Mouse (Mus musculus) kidney, embryonic 15.5 days (tissue): ENCODE data around the gene Cyp46a1. TPM values are rescaled to one million over a fixed set of nuclear protein-coding genes. Genes with fewer than 3 reads are reported as not detected.

Experiments used
- ATAC-seq: fragments of 200-750 bp; cut with Nextera tagmentation; replicated peaks from 2 replicates; pipeline ENCODE4 v1.8.0; 2017; ENCODE audit warnings: moderate TSS enrichment; ENCODE audit not compliant: low FRiP score
- H3K27ac ChIP-seq: fragments of 300-500 bp; sonication (generic); 2 replicates; pipeline ENCODE4 v1.5.1; 2015; ENCODE audit warnings: mild to moderate bottlenecking, inconsistent platforms
- H3K27me3 ChIP-seq: fragments of 300-500 bp; sonication (generic); 2 replicates; pipeline ENCODE4 v1.6.1; 2015; ENCODE audit warnings: inconsistent platforms
- H3K36me3 ChIP-seq: fragments of 300-500 bp; sonication (generic); 2 replicates; pipeline ENCODE4 v1.6.1; 2015; ENCODE audit warnings: inconsistent platforms
- H3K4me1 ChIP-seq: fragments of 300-500 bp; sonication (generic); 2 replicates; pipeline ENCODE4 v1.6.1; 2015; ENCODE audit warnings: inconsistent platforms
- H3K4me2 ChIP-seq: fragments of 300-500 bp; sonication (generic); 2 replicates; pipeline ENCODE4 v1.6.1; 2015; ENCODE audit warnings: moderate library complexity, mild to moderate bottlenecking, inconsistent platforms
- H3K4me3 ChIP-seq: fragments of 300-500 bp; sonication (generic); replicated peaks from 2 replicates; pipeline ENCODE4 v1.5.1; 2015; ENCODE audit warnings: mild to moderate bottlenecking, inconsistent platforms
- H3K9ac ChIP-seq: fragments of 300-500 bp; sonication (generic); 2 replicates; pipeline ENCODE4 v1.6.1; 2015; ENCODE audit warnings: mild to moderate bottlenecking, inconsistent platforms
- H3K9me3 ChIP-seq: fragments of 300-500 bp; sonication (generic); replicated peaks from 2 replicates; pipeline ENCODE4 v1.6.1; 2016; ENCODE audit warnings: inconsistent platforms
- WGBS: fragments of 180-500 bp; shearing (Covaris S2); methylation state at CpG from one replicate; pipeline ENCODE4 v1.1.7; 2015; ENCODE audit warnings: mixed read lengths; 5-methylcytosine and 5-hydroxymethylcytosine counted together
- polyA plus RNA-seq: library from polyadenylated mRNA; unstranded; fragments of >200 nt; fragmentation: Nextera tagmentation; extraction: Ambion mirVana; gene quantifications from 2 replicates; pipeline ENCODE4 v1.2.1, GENCODE M21; 2015

Cyp46a1 gene
- polyA plus RNA-seq, 1 experiment from 2014 or later: 10.9 TPM

GRCm38 (mm10) chr12:108370596-108371428, 36.6 kb downstream of the Cyp46a1 start, which contains the start of gene Eml1:
Gene Eml1 (plus strand): TSS chr12:108370957.
- Histone ChIP-seq H3K27me3 (no peaks in the 10 kb centered on the region), H3K4me3 (no peak within 1 kb of the TSS), H3K36me3 (no peaks in the 10 kb centered on the region), H3K4me2 (peak within 1 kb of the TSS; percentile 41), H3K4me1 (peaks cover 65% of the 10 kb centered on the region), H3K27ac (peak within 1 kb of the TSS; percentile 61), H3K9me3 (no peaks in the 10 kb centered on the region), H3K9ac (peak within 1 kb of the TSS; percentile 7; the same call in 1 of the 2 replicates)
- 39% methylated on average over 19 of the region's 19 CpGs for WGBS
- peak; percentile 41; the same call in 1 of the 2 replicates for ATAC-seq

- Histone ChIP-seq H3K4me3 (no peak overlapping the region), H3K36me3 (no peaks in the 10 kb centered on the region), H3K27ac (peak overlapping the region; percentile 61), H3K4me2 (peak overlapping the region; percentile 41), H3K27me3 (no peaks in the 10 kb centered on the region), H3K9me3 (no peaks in the 10 kb centered on the region), H3K4me1 (peaks cover 62% of the 10 kb centered on the region), H3K9ac (peak overlapping the region; percentile 7; the same call in 1 of the 2 replicates)
- WGBS: 43% methylated on average over 6 of the region's 6 CpGs
- ATAC-seq: 0 out of 2 replicates have a peak, but pooled peaks have one; percentile 2
Observed at GRCm38 (mm10) chr12:108371429-108371765, 37.2 kb downstream of the Cyp46a1 start.

DNA sequence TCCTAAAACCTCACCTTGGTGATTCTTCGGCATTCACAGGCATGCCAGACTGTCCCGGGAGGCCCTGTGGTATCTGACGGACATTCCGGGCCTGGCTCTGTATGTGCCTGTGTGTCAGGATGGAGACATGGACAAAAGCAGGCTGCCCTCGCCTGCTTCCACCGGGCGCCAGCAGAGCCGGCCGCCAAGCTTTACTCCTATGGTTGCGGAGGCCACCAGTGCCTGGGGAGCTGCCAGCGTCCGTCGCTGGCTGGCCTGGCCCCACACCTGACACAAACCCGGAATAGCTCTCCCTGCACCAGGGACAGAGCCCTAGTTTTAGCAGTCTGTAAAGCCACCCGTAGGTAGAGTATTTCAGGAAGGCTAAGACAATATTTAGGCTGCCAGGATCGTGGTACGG, 38.1 kb downstream of the Cyp46a1 start:
- ATAC-seq: no peak
- no peaks in the 10 kb centered on the region for H3K27me3 ChIP-seq
- no peak overlapping the region for H3K4me2 ChIP-seq
- no peaks in the 10 kb centered on the region for H3K36me3 ChIP-seq
- H3K4me3 ChIP-seq: no peak overlapping the region
- WGBS: 87% methylated on average over 17 of the region's 17 CpGs
- peaks cover 62% of the 10 kb centered on the region for H3K4me1 ChIP-seq
- H3K9ac ChIP-seq: no peak overlapping the region
- H3K9me3 ChIP-seq: no peaks in the 10 kb centered on the region
- no peak overlapping the region for H3K27ac ChIP-seq

DNA sequence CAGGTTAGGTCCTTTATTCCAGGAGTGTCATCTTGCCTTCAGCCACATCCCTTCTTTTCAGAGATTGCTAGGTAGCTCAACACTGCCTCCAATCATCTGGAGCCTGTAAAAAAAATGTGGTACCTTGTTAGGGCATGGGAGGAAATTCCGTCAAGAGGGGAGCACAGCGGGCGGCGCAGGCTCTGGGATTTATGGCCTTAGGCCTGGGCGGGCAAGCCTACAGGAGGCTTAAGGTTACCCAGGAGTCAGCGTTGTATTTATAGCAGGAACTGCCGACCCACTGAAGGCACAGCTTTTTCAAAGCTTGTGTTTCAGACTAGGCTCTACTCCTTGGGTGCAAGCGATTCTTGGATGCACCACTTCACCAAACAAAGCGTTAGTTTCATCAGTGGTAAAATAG, 39.4 kb downstream of the Cyp46a1 start:
- Histone ChIP-seq H3K9me3 (no peaks in the 10 kb centered on the region), H3K27me3 (no peaks in the 10 kb centered on the region), H3K4me3 (no peak overlapping the region), H3K27ac (peak overlapping the region; percentile 59), H3K36me3 (no peaks in the 10 kb centered on the region), H3K9ac (no peak overlapping the region), H3K4me2 (0 out of 2 replicates have a peak overlapping the region, but pooled peaks have one; percentile 0), H3K4me1 (peaks cover 55% of the 10 kb centered on the region)
- WGBS: 20% methylated on average over 9 of the region's 9 CpGs
- ATAC-seq: no peak

DNA sequence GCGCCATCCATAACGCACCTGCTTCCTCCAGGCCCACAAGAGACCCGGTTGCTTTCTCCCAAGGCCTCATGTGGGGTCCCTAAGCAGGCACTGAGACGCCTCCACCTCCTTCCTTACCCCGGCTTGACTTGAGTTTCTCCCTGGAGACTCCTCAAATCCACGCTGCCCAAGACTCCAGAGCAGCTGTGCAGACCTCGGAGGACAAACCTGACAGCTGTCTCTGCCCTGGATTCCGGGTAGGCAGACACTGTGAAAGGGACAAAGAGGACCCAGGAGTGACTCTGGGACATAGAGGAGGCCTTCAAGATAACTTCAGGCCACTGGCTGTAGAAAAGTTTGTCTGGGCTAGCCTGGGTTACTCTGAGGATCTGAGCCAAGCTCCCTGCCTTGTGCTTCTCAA, 40.5 kb downstream of the Cyp46a1 start:
- no peak overlapping the region for H3K4me3 ChIP-seq
- 72% methylated on average over 8 of the region's 8 CpGs for WGBS
- ATAC-seq: no peak
- H3K27ac ChIP-seq: 0 out of 2 replicates have a peak overlapping the region, but pooled peaks have one; percentile 59
- no peaks in the 10 kb centered on the region for H3K36me3 ChIP-seq
- peaks cover 46% of the 10 kb centered on the region for H3K4me1 ChIP-seq
- H3K4me2 ChIP-seq: no peak overlapping the region
- no peaks in the 10 kb centered on the region for H3K9me3 ChIP-seq
- no peak overlapping the region for H3K9ac ChIP-seq
- H3K27me3 ChIP-seq: no peaks in the 10 kb centered on the region

DNA sequence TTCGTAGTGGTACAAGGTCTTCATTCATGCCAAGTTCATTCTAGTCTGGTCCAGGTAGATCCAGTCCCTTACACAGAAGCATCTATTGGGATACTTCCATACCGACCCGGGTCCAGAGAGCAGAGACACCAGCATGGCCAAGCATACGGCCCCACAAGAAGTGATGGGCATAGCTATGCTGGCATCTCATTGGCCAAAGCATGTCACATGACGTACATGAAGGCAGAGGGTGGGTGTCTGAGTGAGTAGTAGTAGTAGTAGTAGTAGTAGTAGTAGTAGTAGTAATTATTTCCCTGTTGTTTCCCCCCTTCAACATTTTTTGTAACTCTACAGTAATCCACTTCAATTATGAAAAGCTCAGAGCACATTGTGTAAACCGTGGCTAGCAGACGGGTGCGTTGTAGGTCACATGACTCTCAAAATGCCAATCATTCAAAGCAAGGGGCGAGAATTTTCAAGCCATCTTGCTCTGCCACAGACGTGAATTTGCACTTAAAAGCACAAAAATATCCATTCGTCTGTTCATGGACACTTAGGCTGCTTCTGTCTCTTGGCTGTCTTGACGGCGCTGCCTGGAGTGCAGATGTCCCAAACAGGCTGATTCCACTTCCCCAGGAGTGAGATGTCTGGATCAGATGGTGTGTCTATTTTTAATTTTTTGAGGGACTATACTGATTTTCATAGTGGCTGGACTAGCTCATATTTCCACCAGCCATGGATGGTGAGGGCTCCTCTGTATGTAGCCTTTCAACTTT, 44.4 kb downstream of the Cyp46a1 start:
- Histone ChIP-seq H3K9me3 (no peaks in the 10 kb centered on the region), H3K27me3 (no peaks in the 10 kb centered on the region), H3K4me1 (peaks cover 18% of the 10 kb centered on the region), H3K4me3 (no peak overlapping the region), H3K27ac (no peak overlapping the region), H3K9ac (no peak overlapping the region), H3K4me2 (no peak overlapping the region), H3K36me3 (no peaks in the 10 kb centered on the region)
- WGBS: 88% methylated on average over 13 of the region's 13 CpGs
- ATAC-seq: no peak

GRCm38 (mm10) chr12:108386476-108387232, 52.5 kb downstream of the Cyp46a1 start:
- Histone ChIP-seq H3K4me1 (peaks cover 26% of the 10 kb centered on the region), H3K27me3 (no peaks in the 10 kb centered on the region), H3K9me3 (no peaks in the 10 kb centered on the region), H3K9ac (no peak overlapping the region), H3K4me3 (no peak overlapping the region), H3K27ac (no peak overlapping the region), H3K4me2 (no peak overlapping the region), H3K36me3 (no peaks in the 10 kb centered on the region)
- 48% methylated on average over 13 of the region's 13 CpGs for WGBS
- peak; percentile 49 for ATAC-seq

DNA sequence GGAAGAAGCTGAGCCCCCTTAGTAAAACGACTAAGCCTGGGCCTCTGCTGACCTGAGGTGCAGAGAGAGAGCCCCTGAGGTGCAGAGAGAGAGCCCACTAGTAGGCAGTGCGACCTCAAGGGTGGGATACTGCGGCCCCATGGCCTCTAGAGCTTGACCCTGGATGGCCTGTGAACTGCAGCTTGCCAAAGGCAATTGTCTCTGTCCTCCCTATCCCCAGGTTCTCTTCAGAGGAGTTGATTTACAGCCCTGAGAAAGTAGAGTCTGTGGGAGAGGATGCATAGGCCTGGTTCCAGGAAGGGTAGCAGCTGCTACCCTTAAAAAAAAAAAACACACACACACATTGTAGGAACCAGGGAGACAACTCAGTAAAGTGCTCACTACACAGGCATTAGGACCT, 55.5 kb downstream of the Cyp46a1 start:
- WGBS: 13% methylated on average over 3 of the region's 3 CpGs
- Histone ChIP-seq H3K27ac (no peak overlapping the region), H3K36me3 (no peaks in the 10 kb centered on the region), H3K4me3 (no peak overlapping the region), H3K9me3 (no peaks in the 10 kb centered on the region), H3K9ac (no peak overlapping the region), H3K27me3 (no peaks in the 10 kb centered on the region), H3K4me2 (no peak overlapping the region), H3K4me1 (peaks cover 52% of the 10 kb centered on the region)
- ATAC-seq: no peak

DNA sequence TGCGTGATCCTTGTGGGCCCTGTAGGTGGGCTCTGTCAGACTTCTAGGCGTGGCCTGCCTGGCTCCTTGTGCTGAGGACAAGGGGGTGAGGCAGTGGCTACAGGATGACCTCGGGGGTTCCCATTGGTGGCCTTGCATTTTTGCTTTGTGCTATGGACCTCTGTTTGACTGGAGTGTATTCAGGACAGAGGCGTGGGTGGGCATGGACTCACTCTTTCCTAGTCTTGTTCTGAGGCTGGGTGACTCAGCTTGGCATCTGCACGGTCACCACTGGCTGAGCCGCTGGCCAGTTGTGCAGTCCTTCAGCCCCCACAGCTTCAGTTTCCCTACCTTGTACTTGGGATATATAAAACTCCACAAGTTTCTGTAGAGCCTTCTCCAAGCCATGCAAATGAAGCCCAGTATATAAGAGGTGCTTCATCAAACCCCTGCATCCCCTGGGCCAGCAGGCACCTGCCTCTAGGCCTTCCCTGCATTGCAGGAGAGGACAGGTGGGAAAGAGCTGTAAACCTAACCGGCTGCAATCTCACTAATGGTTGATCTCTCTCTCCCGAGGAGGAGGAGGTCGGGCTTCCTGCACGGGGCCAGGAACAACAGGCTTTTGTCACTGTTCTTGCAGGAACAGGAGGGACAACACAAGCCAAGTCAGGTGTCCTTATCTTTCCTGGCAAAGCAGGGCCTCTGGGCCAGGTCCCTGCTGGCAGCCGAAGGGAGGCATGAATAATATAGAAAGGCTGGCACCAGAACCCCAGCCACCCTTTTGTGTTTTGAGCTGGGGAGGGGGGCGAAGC, 58.3 kb downstream of the Cyp46a1 start:
- no peak overlapping the region for H3K27ac ChIP-seq
- no peak overlapping the region for H3K4me3 ChIP-seq
- no peaks in the 10 kb centered on the region for H3K27me3 ChIP-seq
- ATAC-seq: no peak
- H3K36me3 ChIP-seq: no peaks in the 10 kb centered on the region
- H3K4me1 ChIP-seq: peaks cover 59% of the 10 kb centered on the region
- whole genome bisulfite sequencing: 66% methylated on average over 12 of the region's 12 CpGs
- no peak overlapping the region for H3K4me2 ChIP-seq
- no peak overlapping the region for H3K9ac ChIP-seq
- H3K9me3 ChIP-seq: no peaks in the 10 kb centered on the region

GRCm38 (mm10) chr12:108393082-108393481, 58.9 kb downstream of the Cyp46a1 start:
- Histone ChIP-seq H3K9ac (0 out of 2 replicates have a peak overlapping the region, but pooled peaks have one; percentile 25), H3K4me3 (no peak overlapping the region), H3K36me3 (no peaks in the 10 kb centered on the region), H3K4me2 (no peak overlapping the region), H3K4me1 (peaks cover 61% of the 10 kb centered on the region), H3K27ac (peak overlapping the region; percentile 74), H3K27me3 (no peaks in the 10 kb centered on the region), H3K9me3 (no peaks in the 10 kb centered on the region)
- WGBS: 72% methylated on average over 4 of the region's 4 CpGs
- ATAC-seq: no peak

DNA sequence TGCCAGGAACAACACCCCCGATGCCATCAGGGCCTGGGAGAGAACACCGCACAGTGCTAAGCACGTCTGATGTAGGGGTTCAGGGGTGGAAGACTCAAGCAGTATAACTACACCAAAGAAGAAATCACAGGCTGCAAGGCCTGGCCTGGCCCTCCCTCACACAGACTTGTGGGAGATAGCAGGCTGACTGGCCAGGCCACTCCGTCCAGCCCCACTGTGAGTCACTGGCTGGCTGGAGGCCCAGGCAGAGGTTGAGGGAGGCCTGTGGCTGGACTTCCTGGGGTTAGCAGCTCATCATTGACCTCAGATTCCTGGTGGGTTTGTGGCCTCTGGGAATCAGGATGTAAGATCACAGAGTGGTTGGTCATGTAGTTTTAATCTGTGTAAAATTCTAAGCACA, 59.5 kb downstream of the Cyp46a1 start:
- H3K27ac ChIP-seq: peak overlapping the region; percentile 74
- no peaks in the 10 kb centered on the region for H3K9me3 ChIP-seq
- WGBS: 55% methylated on average over 4 of the region's 4 CpGs
- H3K4me2 ChIP-seq: no peak overlapping the region
- H3K4me3 ChIP-seq: no peak overlapping the region
- peak; percentile 78 for ATAC-seq
- H3K27me3 ChIP-seq: no peaks in the 10 kb centered on the region
- H3K4me1 ChIP-seq: peaks cover 61% of the 10 kb centered on the region
- no peaks in the 10 kb centered on the region for H3K36me3 ChIP-seq
- H3K9ac ChIP-seq: 0 out of 2 replicates have a peak overlapping the region, but pooled peaks have one; percentile 25
